ENCODE assay signal across 8 mouse cellular contexts in the genomic region with DNA sequence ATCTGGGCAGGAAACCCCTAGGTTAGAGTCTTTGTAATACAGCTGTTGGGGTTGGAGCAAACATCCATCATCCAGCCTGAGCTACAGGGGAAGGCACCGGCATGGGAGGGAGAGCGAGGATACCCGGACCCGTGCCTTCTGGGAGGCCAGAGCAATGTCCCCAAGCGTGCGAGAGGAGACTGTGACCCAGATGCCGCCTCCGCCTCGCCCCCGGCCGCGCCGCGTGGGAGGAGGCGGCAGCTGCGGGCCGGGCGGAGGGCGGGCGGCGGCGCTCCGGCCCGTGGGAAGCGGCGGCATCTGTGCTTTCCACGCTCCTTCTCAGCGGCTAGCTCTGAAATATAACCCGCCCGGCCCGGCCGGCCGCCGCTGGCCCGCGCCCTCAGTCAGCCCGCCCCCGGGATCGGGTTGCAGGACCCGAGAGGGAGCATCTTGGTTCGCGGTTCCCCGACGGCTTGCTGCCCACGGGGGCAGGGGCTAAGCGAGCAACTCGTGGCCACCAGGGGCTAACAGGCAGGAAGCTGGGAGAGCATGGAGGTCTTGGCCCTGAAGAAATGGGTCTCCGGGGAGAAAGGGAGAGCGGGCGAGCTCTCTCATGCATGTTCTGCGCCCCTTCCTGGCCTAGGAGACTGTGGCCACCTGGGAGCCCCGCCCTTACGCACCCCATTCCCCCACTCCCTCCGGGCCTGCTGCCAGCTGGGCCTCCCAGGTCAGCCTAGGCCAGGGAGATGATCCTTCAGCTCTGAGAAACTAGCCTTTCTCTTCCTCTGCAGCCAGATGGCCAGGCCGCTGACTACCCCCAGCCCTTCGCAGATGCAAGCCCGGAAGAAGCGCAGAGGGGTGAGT. TPM values are rescaled to one million over a fixed set of nuclear protein-coding genes. Genes with fewer than 3 reads are reported as not detected.
A peak's percentile ranks its signal among the peaks of the same experiment; 100 is the strongest.
DNase-seq lines count a peak whose midpoint lies in the region; ATAC-seq lines count a peak whose summit lies in the region.

No protein-coding gene starts in this region.

- peak overlapping the region; percentile 43 for H3K4me2 ChIP-seq in forebrain, embryonic 16.5 days (ENCODE audit: low read length)
- H3K4me2 ChIP-seq in limb, embryonic 11.5 days (ENCODE audit: low read depth, severe bottlenecking), result peak overlapping the region; percentile 69
- peak overlapping the region; percentile 59 for H3K4me2 ChIP-seq in midbrain, embryonic 15.5 days

- H3K9me3 ChIP-seq in forebrain, embryonic 16.5 days (ENCODE audit: control insufficient read depth, low read length), result no peaks in the 10 kb centered on the region
- no peaks in the 10 kb centered on the region for H3K9me3 ChIP-seq in limb, embryonic 11.5 days (ENCODE audit: control insufficient read depth, low read length)
- H3K9me3 ChIP-seq in midbrain, embryonic 15.5 days, result no peaks in the 10 kb centered on the region

- H3K36me3 ChIP-seq in forebrain, embryonic 16.5 days (ENCODE audit: control insufficient read depth, insufficient read depth), result no peaks in the 10 kb centered on the region
- no peaks in the 10 kb centered on the region for H3K36me3 ChIP-seq in limb, embryonic 11.5 days (ENCODE audit: control insufficient read depth, insufficient read depth, low read length)
- H3K36me3 ChIP-seq in midbrain, embryonic 15.5 days (replicated peaks), result no peaks in the 10 kb centered on the region

- DNase-seq in right cerebral cortex, postnatal 4 days, result peak; percentile 21
- DNase-seq in right cerebral cortex, postnatal 25 days, result no peak
- DNase-seq in heart, postnatal 4 days, result peak; percentile 78
- DNase-seq in limb, embryonic 11.5 days (ENCODE audit: low spot score), result peak; percentile 83
- peak; percentile 42 for DNase-seq in thymus, postnatal 4 days
- DNase-seq in adipocyte (ENCODE audit: low spot score), result no peak

- ATAC-seq in forebrain, embryonic 16.5 days, result no peak; the same call in 1 of the 2 replicates
- ATAC-seq in limb, embryonic 11.5 days (ENCODE audit: insufficient number of reproducible peaks, low FRiP score, low TSS enrichment, low read depth), result peak; percentile 83; the same call in 1 of the 2 replicates
- ATAC-seq in midbrain, embryonic 15.5 days (replicated peaks), result no peak; the same call in 1 of the 2 replicates

- H3K27ac ChIP-seq in forebrain, embryonic 16.5 days (ENCODE audit: low read length), result no peak overlapping the region
- H3K27ac ChIP-seq in limb, embryonic 11.5 days (replicated peaks; ENCODE audit: low read depth, low read length), result peak overlapping the region; percentile 36; the same call in 1 of the 2 replicates
- no peak overlapping the region for H3K27ac ChIP-seq in midbrain, embryonic 15.5 days

- peaks cover 32% of the 10 kb centered on the region for H3K27me3 ChIP-seq in forebrain, embryonic 16.5 days (replicated peaks; ENCODE audit: control insufficient read depth, insufficient read depth, low read length)
- H3K27me3 ChIP-seq in limb, embryonic 11.5 days (ENCODE audit: control insufficient read depth, insufficient read depth, low read length), result no peaks in the 10 kb centered on the region; the same call in 1 of the 2 replicates
- H3K27me3 ChIP-seq in midbrain, embryonic 15.5 days (replicated peaks), result peaks cover 25% of the 10 kb centered on the region

- H3K4me3 ChIP-seq in forebrain, embryonic 16.5 days (replicated peaks; ENCODE audit: low read length), result peak overlapping the region; percentile 25
- H3K4me3 ChIP-seq in limb, embryonic 11.5 days (ENCODE audit: low read depth, low read length), result peak overlapping the region; percentile 20; the same call in 1 of the 2 replicates
- peak overlapping the region; percentile 33 for H3K4me3 ChIP-seq in midbrain, embryonic 15.5 days

- peaks cover 5% of the 10 kb centered on the region; the same call in 1 of the 2 replicates for H3K4me1 ChIP-seq in forebrain, embryonic 16.5 days (replicated peaks; ENCODE audit: control insufficient read depth, insufficient read depth, low read length)
- peaks cover 23% of the 10 kb centered on the region for H3K4me1 ChIP-seq in limb, embryonic 11.5 days (ENCODE audit: control insufficient read depth, insufficient read depth, low read length)
- peaks cover 6% of the 10 kb centered on the region for H3K4me1 ChIP-seq in midbrain, embryonic 15.5 days

- 8% methylated on average over 50 of the region's 58 CpGs for WGBS in forebrain, embryonic 16.5 days
- WGBS in limb, embryonic 11.5 days, result 3% methylated on average over 58 of the region's 58 CpGs
- WGBS in midbrain, embryonic 15.5 days, result 5% methylated on average over 57 of the region's 58 CpGs

- H3K9ac ChIP-seq in forebrain, embryonic 16.5 days (replicated peaks; ENCODE audit: low read depth, low read length), result peak overlapping the region; percentile 46
- peak overlapping the region; percentile 58 for H3K9ac ChIP-seq in limb, embryonic 11.5 days (ENCODE audit: low read length)
- peak overlapping the region; percentile 12; the same call in 1 of the 2 replicates for H3K9ac ChIP-seq in midbrain, embryonic 15.5 days

RNA-seq across cellular contexts. Expression of gene Heyl, which starts 6.2 kb away (rescaled TPM):
- polyA plus RNA-seq in forebrain, embryonic 16.5 days (2015; fragmentation: Nextera tagmentation; extraction: Ambion mirVana), result 4.5 and 5.3 TPM in 2 replicates
- 10 to 100 TPM; 26.9 to 28.3 TPM for total RNA-seq in heart, postnatal 4 days (2021)
- 2.4 and 2.7 TPM in 2 replicates for polyA plus RNA-seq in limb, embryonic 11.5 days (2014; fragmentation: Nextera tagmentation; extraction: Ambion mirVana)
- 6.9 and 7.0 TPM in 2 replicates for polyA plus RNA-seq in midbrain, embryonic 15.5 days (2015; fragmentation: Nextera tagmentation; extraction: Ambion mirVana)

RNA-seq across cellular contexts. Expression of gene Pabpc4, which starts 22.6 kb away (rescaled TPM):
- 28.5 and 34.5 TPM in 2 replicates for polyA plus RNA-seq in forebrain, embryonic 16.5 days (2015; fragmentation: Nextera tagmentation; extraction: Ambion mirVana)
- 100 to 1,000 TPM; 246 to 255 TPM for total RNA-seq in heart, postnatal 4 days (2021)
- polyA plus RNA-seq in limb, embryonic 11.5 days (2014; fragmentation: Nextera tagmentation; extraction: Ambion mirVana), result 50.5 and 56.2 TPM in 2 replicates
- polyA plus RNA-seq in midbrain, embryonic 15.5 days (2015; fragmentation: Nextera tagmentation; extraction: Ambion mirVana), result 30.5 and 31.8 TPM in 2 replicates

RNA-seq across cellular contexts. Expression of gene Nt5c1a, which starts 38.3 kb away (rescaled TPM):
- not detected in 2 replicates for polyA plus RNA-seq in forebrain, embryonic 16.5 days (2015; fragmentation: Nextera tagmentation; extraction: Ambion mirVana)
- 10 to 100 TPM; 21.3 to 24.6 TPM for total RNA-seq in heart, postnatal 4 days (2021)
- not detected in 2 replicates for polyA plus RNA-seq in limb, embryonic 11.5 days (2014; fragmentation: Nextera tagmentation; extraction: Ambion mirVana)
- polyA plus RNA-seq in midbrain, embryonic 15.5 days (2015; fragmentation: Nextera tagmentation; extraction: Ambion mirVana), result 0.32 TPM in 1 of 2 replicates, not detected in the other

RNA-seq across cellular contexts. Expression of gene Hpcal4, which starts 56.6 kb away (rescaled TPM):
- polyA plus RNA-seq in forebrain, embryonic 16.5 days (2015; fragmentation: Nextera tagmentation; extraction: Ambion mirVana), result 30.6 and 55.7 TPM in 2 replicates
- under 1 TPM; 0.26 to 0.54 TPM for total RNA-seq in heart, postnatal 4 days (2021)
- 0.17 and 1.7 TPM in 2 replicates for polyA plus RNA-seq in limb, embryonic 11.5 days (2014; fragmentation: Nextera tagmentation; extraction: Ambion mirVana)
- 48.0 and 52.8 TPM in 2 replicates for polyA plus RNA-seq in midbrain, embryonic 15.5 days (2015; fragmentation: Nextera tagmentation; extraction: Ambion mirVana)

Comparison
In these comparisons a context has a peak if more than half of its experiments do, and no peak if none do; other contexts are left out.
1. DNase-seq: peak in right cerebral cortex, postnatal 4 days (single experiment), heart, postnatal 4 days (single experiment), limb, embryonic 11.5 days (single experiment) and thymus, postnatal 4 days (single experiment); none in right cerebral cortex, postnatal 25 days (single experiment) and adipocyte (single experiment).
2. Peak in every context shown above with its lines, with median percentiles within 50 percentile points of each other: H3K4me2 ChIP-seq, H3K4me3 ChIP-seq and H3K9ac ChIP-seq.